Mouse (Mus musculus) natural killer cell, adult 2 months (primary cell): Measurements from ENCODE around the gene Tfap4.

Source experiments
- DNase-seq, 2 experiments: peaks; one replicate each; pipeline ENCODE4 v3.0.0; 2022; ENCODE audit warnings: low spot score in 2 of 2

Gene Tfap4

DNA sequence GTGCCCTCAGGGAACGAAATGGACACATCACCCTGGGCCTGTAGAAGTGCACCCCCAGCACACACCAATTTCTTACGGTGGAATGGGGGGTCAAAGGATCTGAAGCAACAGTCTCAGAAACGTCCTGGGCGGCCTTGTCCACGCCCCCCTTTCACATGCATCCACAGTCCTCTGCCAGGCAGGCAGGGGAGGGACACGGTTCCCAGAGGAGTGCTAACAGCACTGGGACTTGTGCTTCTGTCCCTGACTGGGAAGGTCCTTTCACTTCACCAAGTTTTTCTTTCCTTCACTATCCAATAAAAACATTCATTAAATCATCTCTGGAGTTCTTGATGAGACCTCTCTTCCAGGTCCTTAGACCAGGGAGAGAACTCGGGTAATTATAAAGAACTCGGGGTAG lies 39.0 kb downstream of the Tfap4 start:
- no peak for DNase-seq

DNA sequence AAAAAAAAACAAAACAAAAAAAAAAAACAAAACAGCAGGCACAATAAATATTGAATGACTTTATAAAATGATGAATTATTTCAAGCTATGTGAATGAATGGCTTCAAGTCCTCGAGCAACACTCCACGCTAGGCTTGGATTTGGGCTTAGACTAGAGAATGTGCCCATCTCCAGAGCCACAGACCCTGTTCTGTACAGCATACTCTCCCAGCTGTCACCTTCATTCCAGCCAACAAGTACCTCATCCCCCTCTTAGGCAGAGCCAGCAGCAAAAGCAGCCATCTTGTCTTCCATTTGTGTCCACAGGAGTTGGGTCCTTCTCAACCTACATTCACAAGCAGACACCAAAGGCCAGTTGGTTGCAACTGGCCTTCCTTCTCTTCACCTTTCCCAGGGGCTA lies 39.8 kb downstream of the Tfap4 start:
- no peak for DNase-seq

DNA sequence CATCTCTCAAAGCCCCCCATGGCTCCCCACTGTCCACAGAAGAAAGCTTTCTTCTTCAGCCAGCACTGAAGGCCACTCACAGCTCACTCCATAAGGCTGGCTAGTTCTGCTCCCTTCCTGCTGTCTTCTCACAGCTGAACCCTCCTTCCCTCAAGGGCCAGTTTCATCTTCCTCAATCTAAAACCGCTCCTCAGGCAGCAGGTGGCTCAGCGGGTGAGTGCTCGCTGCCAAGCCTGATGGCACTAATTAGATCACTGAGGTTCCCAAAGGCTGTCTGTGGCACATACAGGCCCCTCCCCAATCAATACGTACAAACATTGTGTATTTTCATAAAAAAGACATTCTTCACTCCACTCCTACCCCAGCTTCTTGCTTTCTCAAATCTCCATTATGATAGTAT lies 40.5 kb downstream of the Tfap4 start:
- DNase-seq: peak in 1 of 2 experiments; percentile 27

DNA sequence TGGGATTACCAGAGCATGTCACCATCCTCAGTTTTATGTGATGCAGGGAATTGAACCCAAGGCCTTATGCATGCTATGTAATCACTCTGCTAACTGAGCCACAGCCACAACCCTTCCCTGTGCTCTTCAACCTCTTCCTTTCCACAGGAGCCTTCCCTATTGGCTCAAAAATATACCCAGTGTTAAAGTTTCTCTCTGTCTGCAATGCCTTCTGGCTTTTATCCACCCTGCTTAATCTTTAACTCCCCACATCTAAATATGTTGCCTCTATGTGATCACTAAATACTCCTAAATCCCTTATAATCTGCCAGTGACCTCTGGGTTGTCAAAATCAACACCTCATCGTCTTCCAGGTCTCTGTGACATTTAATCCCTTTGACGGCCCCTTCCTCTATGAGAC lies 41.7 kb downstream of the Tfap4 start:
- no peak for DNase-seq

DNA sequence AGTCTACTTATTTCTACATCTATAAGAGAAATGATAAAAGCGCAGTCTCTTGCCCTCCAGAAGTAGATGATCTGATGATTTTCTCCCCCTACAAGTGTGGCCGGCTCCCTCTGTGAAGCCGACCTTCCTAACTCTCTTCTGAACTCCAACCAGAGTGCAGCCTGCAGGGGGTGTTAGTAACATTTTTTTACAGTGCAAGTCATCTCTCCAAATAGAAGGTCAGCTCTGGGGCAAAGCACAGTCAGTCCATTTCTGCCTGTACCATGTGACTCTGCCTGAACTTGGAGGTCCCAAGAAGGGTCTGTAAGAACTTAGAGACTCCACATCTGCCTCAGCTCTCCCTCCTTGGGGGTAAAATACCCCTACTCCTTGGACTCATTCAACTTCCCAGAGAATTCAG lies 45.3 kb downstream of the Tfap4 start:
- DNase-seq: no peak

DNA sequence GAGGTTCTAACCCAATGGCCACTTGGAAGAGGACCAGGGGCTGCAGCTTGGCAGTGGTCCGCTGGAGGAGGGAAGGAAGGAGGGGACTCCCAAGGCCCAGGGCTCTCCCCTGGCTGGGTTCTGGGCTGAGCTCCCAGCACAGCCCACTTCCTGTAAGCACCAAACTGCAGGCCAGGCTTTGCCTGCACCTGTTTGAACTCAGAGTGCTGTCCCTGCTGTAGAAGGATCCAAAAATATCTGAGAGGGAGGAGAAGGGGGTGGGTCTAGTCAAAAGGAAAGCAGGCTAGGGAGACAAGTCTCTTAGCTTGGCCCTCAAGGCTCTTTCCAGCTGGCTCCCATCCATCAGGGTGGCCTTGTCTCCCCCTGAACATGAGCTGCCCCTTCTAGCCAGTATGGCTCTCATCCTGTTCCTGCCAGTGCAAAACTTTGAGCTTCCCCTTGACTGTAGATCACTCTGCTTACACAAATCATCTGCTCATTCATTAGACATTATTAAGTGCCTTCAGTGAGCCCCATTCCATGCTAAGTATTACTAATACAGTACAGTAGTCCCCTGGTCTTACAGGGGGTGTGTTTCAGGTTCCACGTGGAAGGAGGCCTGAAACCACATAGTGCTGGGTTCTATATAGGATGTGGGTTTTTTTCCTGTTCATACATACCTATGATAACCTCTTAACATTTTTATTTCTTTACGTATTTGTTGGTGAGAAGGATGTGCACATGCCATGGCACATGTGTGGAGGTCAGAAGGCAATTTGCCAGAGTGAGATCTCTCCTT lies 46.8 kb downstream of the Tfap4 start:
- no peak for DNase-seq

DNA sequence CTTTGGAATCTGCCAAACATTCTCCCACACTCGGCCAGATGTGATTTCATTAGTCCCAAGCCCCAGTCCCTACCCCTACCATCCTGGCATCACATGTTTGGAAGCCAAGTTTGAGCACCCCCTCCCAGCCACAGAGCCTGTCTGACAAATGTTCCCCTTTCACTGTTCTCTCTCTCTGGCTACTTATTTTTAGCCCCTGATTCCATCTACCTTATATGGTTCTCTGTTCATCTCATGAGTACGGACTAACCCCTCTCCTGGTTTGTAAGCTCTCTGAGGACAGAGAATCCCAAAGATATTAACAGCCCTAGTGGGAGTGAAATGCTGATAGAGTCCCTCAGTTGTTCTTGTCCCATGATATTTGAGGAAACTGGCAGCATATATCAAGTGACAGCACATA lies 48.3 kb downstream of the Tfap4 start:
- no peak for DNase-seq

DNA sequence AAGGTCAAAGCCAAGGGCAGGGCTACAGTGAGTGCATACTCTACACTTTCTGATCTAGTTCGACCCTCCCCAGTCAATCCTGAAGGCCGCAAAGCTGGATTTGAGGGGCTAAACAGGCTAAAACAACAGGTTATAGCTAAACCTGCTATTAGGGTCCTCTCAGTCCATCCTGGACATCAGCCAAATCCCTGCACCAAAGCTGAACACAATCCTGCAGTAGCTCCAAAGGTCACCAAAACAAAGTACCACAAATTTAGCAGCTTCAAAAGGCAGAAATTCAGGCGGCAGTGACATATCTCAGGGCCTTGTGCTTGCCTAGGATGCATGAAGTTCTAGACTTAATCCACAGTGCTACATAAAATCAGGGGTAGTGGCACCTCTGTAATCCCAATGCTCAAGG lies 53.5 kb downstream of the Tfap4 start:
- no peak for DNase-seq

DNA sequence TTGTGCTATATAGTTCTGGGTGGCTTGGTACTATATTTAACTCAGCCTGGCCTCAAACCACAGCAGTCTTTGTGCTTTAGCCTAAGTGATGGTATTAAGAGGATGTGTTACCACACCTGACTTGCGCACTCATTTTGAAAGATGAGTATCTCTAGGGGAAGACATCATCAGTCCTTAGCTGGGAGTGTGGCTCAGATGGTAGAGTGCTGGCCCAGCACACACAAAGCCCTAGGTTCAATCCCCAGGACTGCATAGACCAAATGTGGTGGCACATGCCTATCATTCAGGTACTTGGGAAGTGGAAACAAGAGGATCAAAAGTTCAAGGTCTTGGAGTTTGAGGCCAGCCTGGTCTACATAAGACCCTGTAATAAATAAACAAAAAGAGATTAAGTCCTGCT lies 56.2 kb downstream of the Tfap4 start:
- no peak for DNase-seq

DNA sequence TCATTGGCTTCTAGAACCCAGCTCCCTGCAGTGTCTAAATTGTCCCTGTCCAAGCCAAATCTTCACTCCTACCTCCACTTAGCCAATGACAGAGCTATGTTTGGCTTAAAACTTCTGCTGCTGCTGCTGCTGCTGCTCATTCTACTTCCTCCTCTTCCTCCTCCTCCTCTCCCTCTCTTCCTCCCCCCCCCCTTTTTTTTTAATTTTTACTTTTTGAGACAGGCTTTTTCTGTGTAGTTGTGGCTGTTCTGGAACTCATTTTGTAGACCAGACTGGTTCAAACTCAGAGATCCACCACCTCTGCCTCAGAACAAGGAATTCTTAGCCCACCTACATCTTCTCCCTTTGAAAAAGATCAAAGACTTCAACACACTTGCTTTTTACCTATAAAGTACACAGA lies 57.1 kb downstream of the Tfap4 start:
- DNase-seq: no peak

DNA sequence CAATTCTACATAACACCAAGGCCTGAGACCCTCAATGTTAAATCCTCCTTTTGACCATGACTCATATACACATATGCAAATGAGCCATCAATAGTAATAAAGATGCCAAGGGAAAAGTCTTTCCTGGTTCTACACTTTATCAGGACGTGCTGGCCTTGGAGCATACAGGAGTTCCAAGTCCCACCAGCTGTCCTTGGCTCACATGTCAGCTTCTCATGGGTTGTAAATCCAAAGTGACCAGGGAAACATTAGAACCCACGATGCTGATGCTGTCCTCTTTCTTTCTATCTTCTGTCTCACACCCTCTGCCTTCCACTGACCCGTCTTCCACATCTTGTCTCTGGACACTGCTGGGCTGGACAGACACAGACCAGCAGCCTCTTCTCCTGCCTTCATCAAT lies 58.0 kb downstream of the Tfap4 start:
- no peak for DNase-seq

DNA sequence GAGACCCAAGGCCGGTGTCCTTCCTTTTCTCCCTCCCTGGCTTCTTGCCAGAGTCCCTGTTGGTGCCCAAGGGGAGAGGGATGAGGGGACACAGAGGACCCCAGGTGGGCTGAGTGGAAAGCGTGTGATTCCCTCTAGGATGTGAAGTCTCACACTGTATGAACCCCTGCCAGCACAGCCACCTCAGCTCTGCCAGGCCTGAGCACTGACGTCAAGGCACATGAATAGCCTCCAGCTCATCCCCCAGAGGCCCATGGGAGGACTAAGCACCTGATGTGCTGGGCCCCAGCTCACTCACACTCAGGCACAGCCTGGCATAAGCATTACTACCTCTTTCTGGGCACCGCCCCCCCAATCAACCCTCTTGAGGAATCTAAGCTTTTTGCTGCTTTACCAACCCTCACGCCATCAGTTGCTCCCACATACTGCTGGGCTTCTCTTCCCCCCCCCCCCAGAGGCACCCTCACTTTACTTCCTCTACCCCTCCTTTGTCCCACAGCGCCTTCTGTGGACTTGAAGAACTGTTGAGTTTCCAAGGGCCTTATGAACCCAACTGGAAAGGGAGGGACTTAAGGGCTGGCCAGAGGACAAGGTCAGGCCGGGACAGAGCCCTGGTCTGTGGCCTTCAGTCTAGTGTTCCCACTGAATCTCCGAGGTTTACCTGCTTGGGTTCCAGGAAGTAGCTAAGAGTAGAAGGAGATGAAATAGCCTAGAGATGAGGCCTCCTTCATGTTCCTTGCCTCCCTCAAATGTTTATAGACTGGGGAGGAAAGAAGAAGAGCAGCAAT lies 58.9 kb downstream of the Tfap4 start:
- peak in 1 of 2 experiments; percentile 76 for DNase-seq

DNA sequence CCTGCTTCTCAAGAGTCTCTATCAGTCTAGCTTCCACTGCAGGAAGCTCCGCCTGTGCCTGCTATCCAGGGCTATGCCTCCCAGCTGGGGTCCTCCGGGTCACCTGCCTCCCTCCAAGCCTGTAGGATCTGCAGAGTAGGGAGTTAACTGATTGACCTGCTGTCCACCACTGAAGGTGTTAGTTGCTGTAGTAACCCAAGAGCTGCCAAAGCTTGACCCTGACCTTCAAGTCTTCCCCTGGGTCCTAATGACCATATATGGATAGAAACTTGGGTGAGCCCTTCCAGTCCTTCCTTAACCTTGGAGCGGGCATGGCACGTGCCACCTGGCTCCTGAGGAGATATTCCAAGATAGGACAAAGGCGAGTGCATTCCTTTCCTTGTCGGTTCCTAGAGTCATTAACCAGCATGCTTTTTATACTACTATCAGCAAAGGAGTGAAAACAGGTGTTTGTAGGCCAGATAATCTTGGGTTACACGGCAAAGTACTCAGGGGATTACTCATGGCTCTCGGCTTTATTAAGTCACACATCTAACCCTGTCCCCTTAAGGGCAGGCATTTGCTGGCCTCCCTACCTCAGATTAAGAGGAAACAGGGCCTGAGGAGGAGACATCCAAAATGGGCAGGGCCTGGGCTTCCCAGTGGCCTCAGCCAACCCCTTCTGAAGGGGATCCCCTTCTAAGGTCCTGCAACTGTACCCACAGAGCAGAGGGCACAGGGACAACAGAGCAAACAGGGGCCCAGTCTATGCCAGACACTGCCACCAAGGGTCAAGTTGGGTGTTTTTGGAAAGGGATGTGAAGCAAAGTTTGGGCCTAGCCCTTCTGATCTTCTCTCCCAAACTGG lies 61.7 kb downstream of the Tfap4 start:
- DNase-seq: no peak

DNA sequence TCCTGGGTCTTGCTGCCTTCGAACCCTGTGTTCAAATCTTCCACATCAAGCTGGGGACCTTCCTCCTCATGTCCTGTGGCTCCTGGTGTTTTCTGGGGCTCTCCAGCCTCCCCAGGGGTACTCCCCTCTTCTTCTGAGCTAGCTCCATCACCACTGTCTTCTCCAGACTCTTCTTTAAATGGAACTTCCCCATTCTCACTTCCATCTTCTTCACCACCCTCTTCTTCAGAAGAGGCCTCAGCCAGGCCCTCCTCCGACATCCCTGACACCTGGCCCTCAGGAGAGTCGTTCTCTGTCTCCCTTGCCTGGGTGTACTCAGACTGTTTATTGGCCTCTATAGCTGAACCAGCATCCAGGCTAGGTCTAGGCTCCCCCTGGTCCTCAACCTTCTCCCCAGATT lies 63.2 kb downstream of the Tfap4 start:
- no peak for DNase-seq

DNA sequence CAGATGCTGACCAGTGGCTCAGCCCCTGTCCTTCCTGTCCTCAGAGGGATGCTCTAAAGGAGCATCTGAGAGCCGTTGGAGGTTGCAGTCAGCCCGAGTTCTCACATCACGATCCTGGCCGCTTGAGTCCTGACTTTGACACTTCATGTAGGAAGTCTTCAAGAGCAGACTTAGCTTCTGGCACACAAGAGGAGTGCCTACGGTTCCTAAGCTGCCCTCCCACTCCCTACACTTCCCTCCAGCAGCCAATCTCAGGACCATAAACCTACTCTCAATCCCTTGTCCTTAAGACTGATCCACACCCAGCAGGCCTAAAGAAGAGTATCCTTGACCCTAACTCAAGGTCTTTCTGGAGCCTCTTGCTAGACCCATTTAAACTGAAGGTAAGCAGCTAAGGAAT lies 63.8 kb downstream of the Tfap4 start:
- peak; percentile 16 to 33 for DNase-seq
